Mouse (Mus musculus): ENCODE measurements around the gene Nav2. TPM values are rescaled to one million over a fixed set of nuclear protein-coding genes. Genes with fewer than 3 reads are reported as not detected.

Nav2 gene
- polyA plus RNA-seq, 1 experiment from 2014 or later, result 7.5 TPM

DNA sequence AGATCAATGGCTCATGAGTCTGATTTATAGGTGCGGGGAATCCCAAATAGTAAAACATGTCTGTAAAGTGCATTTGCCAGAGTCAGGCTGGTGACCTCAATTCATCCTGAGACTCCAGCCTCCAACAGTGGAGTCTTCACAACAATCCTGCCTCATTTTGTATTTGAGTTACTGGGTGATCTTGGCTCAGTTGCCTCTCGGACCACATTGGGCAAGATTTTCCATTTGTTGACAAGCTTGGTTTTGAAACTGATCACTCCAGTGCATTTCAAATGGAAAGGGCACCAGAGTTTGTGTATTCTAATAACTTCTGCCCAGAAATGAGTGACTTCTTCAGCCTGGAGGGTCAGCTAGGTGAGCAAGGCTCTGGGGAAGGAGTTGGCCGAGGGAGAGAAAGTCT, 117.5 kb downstream of the Nav2 start:
- 84% methylated on average over 3 of the region's 3 CpGs for WGBS
- DNase-seq (ENCODE audit: low spot score), result no peak
- no peaks in the 10 kb centered on the region for H3K9me3 ChIP-seq (ENCODE audit: control insufficient read depth, low read length)
- H3K4me1 ChIP-seq (ENCODE audit: control insufficient read depth, insufficient read depth, low read length), result no peaks in the 10 kb centered on the region
- no peaks in the 10 kb centered on the region for H3K27me3 ChIP-seq (ENCODE audit: control insufficient read depth, insufficient read depth, low read length)
- ATAC-seq (ENCODE audit: insufficient number of reproducible peaks, low FRiP score, low TSS enrichment, low read depth), result no peak
- H3K4me3 ChIP-seq (ENCODE audit: low read depth, low read length), result no peak overlapping the region
- H3K9ac ChIP-seq (ENCODE audit: low read length), result no peak overlapping the region
- no peaks in the 10 kb centered on the region for H3K36me3 ChIP-seq (ENCODE audit: control insufficient read depth, insufficient read depth, low read length)
- no peak overlapping the region for H3K27ac ChIP-seq (replicated peaks; ENCODE audit: low read depth, low read length)
- H3K4me2 ChIP-seq (ENCODE audit: low read depth, severe bottlenecking), result no peak overlapping the region

DNA sequence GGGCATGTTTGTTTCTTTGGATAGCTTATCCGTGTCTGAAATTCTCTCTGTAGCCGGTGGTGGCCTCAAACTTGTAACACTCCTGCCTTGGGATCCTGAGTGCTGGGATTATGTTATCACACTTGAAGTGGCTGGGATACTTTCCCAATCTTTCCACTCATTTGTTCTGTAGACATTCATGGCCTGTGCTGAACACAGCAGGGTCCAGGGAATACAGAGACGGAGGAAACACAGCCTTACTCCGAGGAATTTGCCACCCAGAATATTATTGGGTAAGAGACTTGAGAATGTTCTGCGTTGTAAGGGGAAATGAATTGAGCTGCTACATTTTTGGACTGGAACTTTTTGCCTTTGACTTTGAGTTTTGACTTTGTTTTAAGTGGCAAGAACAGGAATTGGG, 118.0 kb downstream of the Nav2 start:
- ATAC-seq (ENCODE audit: insufficient number of reproducible peaks, low FRiP score, low TSS enrichment, low read depth), result no peak
- Histone ChIP-seq H3K27me3 (ENCODE audit: control insufficient read depth, insufficient read depth, low read length) (no peaks in the 10 kb centered on the region), H3K27ac (replicated peaks; ENCODE audit: low read depth, low read length) (no peak overlapping the region), H3K36me3 (ENCODE audit: control insufficient read depth, insufficient read depth, low read length) (no peaks in the 10 kb centered on the region), H3K9ac (ENCODE audit: low read length) (no peak overlapping the region), H3K4me3 (ENCODE audit: low read depth, low read length) (no peak overlapping the region), H3K9me3 (ENCODE audit: control insufficient read depth, low read length) (no peaks in the 10 kb centered on the region), H3K4me2 (ENCODE audit: low read depth, severe bottlenecking) (no peak overlapping the region), H3K4me1 (ENCODE audit: control insufficient read depth, insufficient read depth, low read length) (no peaks in the 10 kb centered on the region)
- no peak for DNase-seq (ENCODE audit: low spot score)
- WGBS, result 79% methylated on average over 5 of the region's 5 CpGs

DNA sequence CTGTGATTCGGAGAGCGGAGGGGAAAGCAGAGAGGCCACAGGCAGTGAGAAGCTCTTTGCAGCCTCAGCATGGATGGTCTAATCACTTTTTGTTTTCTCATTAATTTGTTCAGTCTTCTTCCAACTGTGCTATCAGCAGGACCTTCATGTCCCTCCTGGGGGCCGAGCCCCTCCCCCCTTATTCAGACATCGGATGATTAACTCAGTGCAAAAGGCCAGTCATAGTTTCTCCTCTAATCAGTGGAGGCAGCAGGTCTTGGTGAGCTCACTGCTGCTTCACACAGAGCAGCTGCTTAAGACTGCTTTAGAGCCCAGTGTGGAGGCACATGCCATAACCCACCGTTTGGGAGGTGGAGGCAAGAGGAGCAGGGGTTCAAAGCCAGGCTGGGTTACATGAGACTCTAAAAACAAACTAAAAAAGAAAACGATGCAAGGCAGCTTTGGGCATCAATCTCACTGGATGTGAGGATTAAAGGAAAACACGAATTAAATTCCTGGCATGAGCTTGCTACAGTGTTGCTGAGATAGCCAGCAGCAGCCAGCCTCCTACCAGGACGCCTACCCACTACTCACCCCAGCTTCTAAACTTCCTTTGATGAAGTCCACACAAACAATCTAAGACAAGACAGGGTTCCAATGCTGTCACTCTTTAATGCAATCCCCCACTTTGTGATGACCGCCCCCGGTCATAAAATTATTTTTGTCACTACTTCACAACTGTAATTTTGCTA, 120.9 kb downstream of the Nav2 start:
- H3K4me1 ChIP-seq (ENCODE audit: control insufficient read depth, insufficient read depth, low read length), result no peaks in the 10 kb centered on the region
- no peaks in the 10 kb centered on the region for H3K27me3 ChIP-seq (ENCODE audit: control insufficient read depth, insufficient read depth, low read length)
- H3K4me3 ChIP-seq (ENCODE audit: low read depth, low read length), result no peak overlapping the region
- H3K4me2 ChIP-seq (ENCODE audit: low read depth, severe bottlenecking), result no peak overlapping the region
- H3K9me3 ChIP-seq (ENCODE audit: control insufficient read depth, low read length), result no peaks in the 10 kb centered on the region
- H3K27ac ChIP-seq (replicated peaks; ENCODE audit: low read depth, low read length), result no peak overlapping the region
- H3K9ac ChIP-seq (ENCODE audit: low read length), result no peak overlapping the region
- WGBS, result 55% methylated on average over 10 of the region's 10 CpGs
- no peak for ATAC-seq (ENCODE audit: insufficient number of reproducible peaks, low FRiP score, low TSS enrichment, low read depth)
- no peaks in the 10 kb centered on the region for H3K36me3 ChIP-seq (ENCODE audit: control insufficient read depth, insufficient read depth, low read length)
- DNase-seq (ENCODE audit: low spot score), result no peak

DNA sequence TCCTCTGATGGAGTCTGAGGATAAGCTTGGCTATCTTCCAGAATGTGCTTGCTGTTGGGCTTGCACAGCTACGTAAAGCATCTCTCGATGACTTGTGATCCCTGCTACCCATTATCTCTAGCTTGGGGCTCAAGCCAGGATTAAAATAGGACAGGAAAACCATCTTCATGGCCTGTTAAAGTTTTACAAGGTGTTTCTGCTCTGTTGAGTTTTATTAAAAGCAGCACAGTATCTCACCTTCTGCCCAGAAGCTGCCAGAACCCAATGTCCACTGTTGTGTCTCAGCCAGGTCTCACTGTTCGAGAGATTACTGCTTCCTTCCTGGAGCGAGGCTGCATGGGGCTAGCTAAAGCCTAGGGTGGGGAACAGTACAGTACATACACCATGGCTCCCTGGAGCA, 123.7 kb downstream of the Nav2 start:
- H3K9ac ChIP-seq (ENCODE audit: low read length), result no peak overlapping the region
- H3K4me2 ChIP-seq (ENCODE audit: low read depth, severe bottlenecking), result no peak overlapping the region
- no peaks in the 10 kb centered on the region for H3K4me1 ChIP-seq (ENCODE audit: control insufficient read depth, insufficient read depth, low read length)
- H3K36me3 ChIP-seq (ENCODE audit: control insufficient read depth, insufficient read depth, low read length), result no peaks in the 10 kb centered on the region
- H3K27ac ChIP-seq (replicated peaks; ENCODE audit: low read depth, low read length), result no peak overlapping the region
- DNase-seq (ENCODE audit: low spot score) (no peak), ATAC-seq (ENCODE audit: insufficient number of reproducible peaks, low FRiP score, low TSS enrichment, low read depth) (no peak)
- no peak overlapping the region for H3K4me3 ChIP-seq (ENCODE audit: low read depth, low read length)
- 85% methylated on average over 4 of the region's 4 CpGs for WGBS
- H3K9me3 ChIP-seq (ENCODE audit: control insufficient read depth, low read length), result no peaks in the 10 kb centered on the region
- H3K27me3 ChIP-seq (ENCODE audit: control insufficient read depth, insufficient read depth, low read length), result no peaks in the 10 kb centered on the region

DNA sequence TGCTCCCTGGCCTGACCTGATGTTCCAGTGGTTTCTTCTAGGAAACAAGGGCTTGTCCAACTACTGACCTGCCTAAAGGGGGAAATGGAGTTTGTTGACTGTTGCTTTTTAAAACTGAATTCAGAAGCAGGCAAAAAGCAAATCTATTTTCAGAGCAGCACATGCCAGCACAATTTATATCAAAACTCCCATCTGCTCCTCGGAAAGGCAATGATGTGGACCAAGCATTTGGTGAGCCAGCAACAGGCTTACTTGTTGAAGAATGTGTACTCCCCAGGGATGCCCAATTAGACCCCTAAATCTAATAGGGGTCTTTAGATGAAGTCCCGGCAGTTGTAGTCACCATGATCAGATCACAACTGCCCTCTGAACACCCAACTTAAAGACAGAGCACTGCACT, 125.7 kb downstream of the Nav2 start:
- Histone ChIP-seq H3K27ac (replicated peaks; ENCODE audit: low read depth, low read length) (no peak overlapping the region), H3K4me2 (ENCODE audit: low read depth, severe bottlenecking) (no peak overlapping the region), H3K27me3 (ENCODE audit: control insufficient read depth, insufficient read depth, low read length) (no peaks in the 10 kb centered on the region), H3K4me1 (ENCODE audit: control insufficient read depth, insufficient read depth, low read length) (no peaks in the 10 kb centered on the region), H3K9ac (ENCODE audit: low read length) (no peak overlapping the region), H3K9me3 (ENCODE audit: control insufficient read depth, low read length) (no peaks in the 10 kb centered on the region), H3K4me3 (ENCODE audit: low read depth, low read length) (no peak overlapping the region), H3K36me3 (ENCODE audit: control insufficient read depth, insufficient read depth, low read length) (no peaks in the 10 kb centered on the region)
- ATAC-seq (ENCODE audit: insufficient number of reproducible peaks, low FRiP score, low TSS enrichment, low read depth) (no peak), DNase-seq (ENCODE audit: low spot score) (no peak)
- WGBS, result 82% methylated on average over 2 of the region's 2 CpGs

DNA sequence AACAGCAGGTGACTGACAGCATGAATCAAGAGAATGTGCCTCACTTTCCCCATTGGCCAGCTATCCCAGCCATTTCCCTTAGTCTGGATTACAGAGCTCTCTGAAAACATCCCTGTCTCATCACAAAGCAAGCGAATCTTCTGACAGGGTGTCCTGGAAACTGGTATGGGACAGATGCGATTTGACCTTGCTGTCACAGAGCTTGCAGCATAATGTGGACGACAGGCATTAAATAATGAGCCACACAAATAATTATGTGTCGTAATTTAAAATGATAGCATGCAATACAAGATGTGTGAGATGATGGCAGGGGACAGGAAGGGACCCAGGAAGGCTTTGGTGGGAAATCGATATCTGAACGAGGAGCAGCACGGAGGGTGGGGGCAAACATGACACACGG, 131.6 kb downstream of the Nav2 start:
- DNase-seq (ENCODE audit: low spot score), result no peak
- no peaks in the 10 kb centered on the region for H3K27me3 ChIP-seq (ENCODE audit: control insufficient read depth, insufficient read depth, low read length)
- 76% methylated on average over 8 of the region's 8 CpGs for WGBS
- ATAC-seq (ENCODE audit: insufficient number of reproducible peaks, low FRiP score, low TSS enrichment, low read depth), result no peak
- no peak overlapping the region for H3K27ac ChIP-seq (replicated peaks; ENCODE audit: low read depth, low read length)
- no peak overlapping the region for H3K4me2 ChIP-seq (ENCODE audit: low read depth, severe bottlenecking)
- H3K9ac ChIP-seq (ENCODE audit: low read length), result no peak overlapping the region
- H3K4me3 ChIP-seq (ENCODE audit: low read depth, low read length), result no peak overlapping the region
- H3K4me1 ChIP-seq (ENCODE audit: control insufficient read depth, insufficient read depth, low read length), result no peaks in the 10 kb centered on the region
- no peaks in the 10 kb centered on the region for H3K9me3 ChIP-seq (ENCODE audit: control insufficient read depth, low read length)
- H3K36me3 ChIP-seq (ENCODE audit: control insufficient read depth, insufficient read depth, low read length), result no peaks in the 10 kb centered on the region

DNA sequence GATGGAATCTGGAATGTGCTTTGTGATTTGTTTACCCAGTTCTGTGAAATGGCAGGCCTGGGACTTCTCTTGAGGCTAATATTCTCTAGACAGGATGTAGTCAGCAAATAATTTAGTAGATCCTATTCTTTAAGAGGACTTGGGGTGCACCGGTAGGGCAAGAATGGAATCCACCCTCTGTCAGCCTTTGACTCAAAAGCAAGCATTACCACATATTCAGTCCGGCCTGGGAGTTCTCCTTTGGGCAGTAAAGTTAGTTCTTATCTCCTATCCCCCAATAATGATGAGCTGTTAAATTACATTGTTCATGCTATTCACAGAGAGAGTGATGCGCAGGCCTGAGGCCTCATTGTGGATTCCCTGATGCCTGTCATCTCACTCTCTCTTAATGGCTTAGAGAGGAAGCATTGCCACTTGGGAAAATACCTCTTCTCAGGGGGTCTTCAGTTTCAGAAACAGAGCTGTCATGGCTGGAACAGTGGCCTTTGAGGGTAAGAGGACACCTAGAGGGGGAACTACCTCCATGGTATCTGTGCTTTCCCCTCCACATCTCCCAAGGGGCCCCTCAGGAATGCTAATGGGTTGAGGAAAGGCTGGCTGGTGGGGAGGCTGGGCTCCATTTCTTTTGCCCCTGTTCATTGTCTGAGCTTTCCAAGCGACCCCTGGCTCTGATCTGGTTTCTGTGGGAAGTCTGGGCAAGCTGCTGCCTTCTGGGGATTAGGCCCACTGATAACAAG, 133.0 kb downstream of the Nav2 start:
- WGBS, result 54% methylated on average over 4 of the region's 4 CpGs
- H3K9ac ChIP-seq (ENCODE audit: low read length), result no peak overlapping the region
- no peaks in the 10 kb centered on the region for H3K36me3 ChIP-seq (ENCODE audit: control insufficient read depth, insufficient read depth, low read length)
- no peak overlapping the region for H3K4me2 ChIP-seq (ENCODE audit: low read depth, severe bottlenecking)
- H3K9me3 ChIP-seq (ENCODE audit: control insufficient read depth, low read length), result no peaks in the 10 kb centered on the region
- no peak overlapping the region for H3K4me3 ChIP-seq (ENCODE audit: low read depth, low read length)
- H3K27me3 ChIP-seq (ENCODE audit: control insufficient read depth, insufficient read depth, low read length), result no peaks in the 10 kb centered on the region
- H3K4me1 ChIP-seq (ENCODE audit: control insufficient read depth, insufficient read depth, low read length), result no peaks in the 10 kb centered on the region
- ATAC-seq (ENCODE audit: insufficient number of reproducible peaks, low FRiP score, low TSS enrichment, low read depth) (no peak), DNase-seq (ENCODE audit: low spot score) (no peak)
- no peak overlapping the region for H3K27ac ChIP-seq (replicated peaks; ENCODE audit: low read depth, low read length)

DNA sequence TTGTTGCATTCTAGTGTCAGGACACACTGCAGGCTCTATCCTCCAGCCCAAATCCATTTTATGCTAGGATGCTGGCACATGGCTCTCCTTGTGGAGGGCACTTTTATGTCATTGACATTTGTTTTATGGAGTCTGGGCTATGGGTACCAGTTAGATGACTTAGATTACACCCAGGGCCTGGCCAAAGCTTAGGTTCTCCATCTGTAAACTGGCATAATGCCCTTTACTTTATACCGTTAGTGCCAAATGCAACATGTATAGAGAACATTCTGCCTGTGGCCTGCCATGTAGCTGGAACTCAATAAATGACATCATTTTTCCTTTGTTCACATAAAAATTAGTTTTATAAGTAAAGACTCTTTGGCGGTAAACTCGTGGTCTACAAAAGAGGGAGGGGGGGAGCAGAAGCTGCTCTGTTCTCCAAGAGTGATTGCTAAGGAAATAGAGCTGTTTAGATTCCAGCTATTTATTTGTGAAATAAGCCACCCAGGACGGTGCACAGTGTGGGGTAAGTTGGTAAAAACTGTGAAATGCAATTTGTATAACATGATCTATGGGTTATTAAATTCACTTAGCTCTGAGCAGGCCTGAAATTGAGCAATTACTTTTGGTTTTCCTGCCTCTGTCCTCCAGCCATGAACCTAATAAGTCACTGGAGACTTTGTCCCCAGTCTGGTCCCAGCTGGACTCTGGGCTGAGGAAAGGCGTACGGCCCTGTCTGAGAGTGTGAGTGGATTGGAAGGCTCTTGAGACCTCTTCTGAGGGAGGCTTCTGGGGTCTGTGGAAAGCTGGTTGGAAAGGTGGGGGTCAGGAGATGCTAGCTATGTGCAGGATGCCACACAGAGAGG, 137.2 kb downstream of the Nav2 start:
- no peak overlapping the region; the same call in 1 of the 2 replicates for H3K4me2 ChIP-seq (ENCODE audit: low read depth, severe bottlenecking)
- no peak for ATAC-seq (ENCODE audit: insufficient number of reproducible peaks, low FRiP score, low TSS enrichment, low read depth)
- no peaks in the 10 kb centered on the region for H3K9me3 ChIP-seq (ENCODE audit: control insufficient read depth, low read length)
- DNase-seq (ENCODE audit: low spot score), result no peak
- no peaks in the 10 kb centered on the region for H3K27me3 ChIP-seq (ENCODE audit: control insufficient read depth, insufficient read depth, low read length)
- no peak overlapping the region for H3K27ac ChIP-seq (replicated peaks; ENCODE audit: low read depth, low read length)
- H3K36me3 ChIP-seq (ENCODE audit: control insufficient read depth, insufficient read depth, low read length), result no peaks in the 10 kb centered on the region
- WGBS, result 71% methylated on average over 6 of the region's 6 CpGs
- H3K4me3 ChIP-seq (ENCODE audit: low read depth, low read length), result no peak overlapping the region
- H3K9ac ChIP-seq (ENCODE audit: low read length), result no peak overlapping the region
- no peaks in the 10 kb centered on the region for H3K4me1 ChIP-seq (ENCODE audit: control insufficient read depth, insufficient read depth, low read length)
